Mouse (Mus musculus): Measurements from ENCODE around the gene Olfr223. TPM values are rescaled to one million over a fixed set of nuclear protein-coding genes. Genes with fewer than 3 reads are reported as not detected.

The Olfr223 gene
- not detected in 2 replicates for total RNA-seq (2014; fragmentation: Nextera tagmentation)
- total RNA-seq (2017), result not detected in 2 replicates
- polyA plus RNA-seq (2012), result not detected in 2 replicates

- ATAC-seq (ENCODE audit: extremely low read depth, insufficient number of reproducible peaks, low FRiP score, poor library complexity, severe bottlenecking) (no peak), DNase-seq (ENCODE audit: low spot score) (no peak)
- Histone ChIP-seq H3K9me3 (replicated peaks) (no peaks in the 10 kb centered on the region), H3K4me3 (ENCODE audit: low read depth, low read length) (no peak within 1 kb of the TSS), H3K36me3 (replicated peaks) (no peaks in the 10 kb centered on the region), H3K4me1 (ENCODE audit: insufficient read depth, low read depth, low read length) (no peaks in the 10 kb centered on the region), H3K27me3 (ENCODE audit: insufficient read depth, low read length) (peaks cover 10% of the 10 kb centered on the region)
- no peak for TF ChIP-seq CTCF (IDR thresholded peaks at IDR 0.05; ENCODE audit: low read depth, low read length)
- TF ChIP-seq GATA2 (IDR thresholded peaks at IDR 0.05; ENCODE audit: borderline replicate concordance, low read depth, low read length), result no peak
- TF ChIP-seq GATA1 (IDR thresholded peaks at IDR 0.05; ENCODE audit: borderline replicate concordance, low read length), result no peak
- no peak for TF ChIP-seq TAL1 (conservative IDR thresholded peaks at IDR 0.05; ENCODE audit: low read depth, low read length)
- no peak for TF ChIP-seq POLR2AphosphoS5 (IDR thresholded peaks at IDR 0.05; ENCODE audit: insufficient replicate concordance, low read depth, low read length)
These were observed at the start of gene Olfr223 for GRCm38 (mm10) chr11:59593189-59593588. Olfr223 (minus strand) TSS chr11:59593289.

- ATAC-seq (ENCODE audit: extremely low read depth, insufficient number of reproducible peaks, low FRiP score, poor library complexity, severe bottlenecking), result no peak
- no peak for TF ChIP-seq TAL1 (conservative IDR thresholded peaks at IDR 0.05; ENCODE audit: low read depth, low read length)
- no peak for TF ChIP-seq GATA2 (IDR thresholded peaks at IDR 0.05; ENCODE audit: borderline replicate concordance, low read depth, low read length)
- no peak for TF ChIP-seq CTCF (IDR thresholded peaks at IDR 0.05; ENCODE audit: low read depth, low read length)
- TF ChIP-seq POLR2AphosphoS5 (IDR thresholded peaks at IDR 0.05; ENCODE audit: insufficient replicate concordance, low read depth, low read length), result no peak
- TF ChIP-seq GATA1 (IDR thresholded peaks at IDR 0.05; ENCODE audit: borderline replicate concordance, low read length), result no peak
- peaks cover 7% of the 10 kb centered on the region for H3K4me1 ChIP-seq (ENCODE audit: insufficient read depth, low read depth, low read length)
- H3K9me3 ChIP-seq (replicated peaks), result no peaks in the 10 kb centered on the region
- no peaks in the 10 kb centered on the region for H3K36me3 ChIP-seq (replicated peaks)
- no peak overlapping the region for H3K4me3 ChIP-seq (ENCODE audit: low read depth, low read length)
- DNase-seq (ENCODE audit: low spot score), result no peak
- peaks cover 14% of the 10 kb centered on the region for H3K27me3 ChIP-seq (ENCODE audit: insufficient read depth, low read length)
These were observed 49.3 kb upstream of the Olfr223 start for GRCm38 (mm10) chr11:59642420-59642819.

DNA sequence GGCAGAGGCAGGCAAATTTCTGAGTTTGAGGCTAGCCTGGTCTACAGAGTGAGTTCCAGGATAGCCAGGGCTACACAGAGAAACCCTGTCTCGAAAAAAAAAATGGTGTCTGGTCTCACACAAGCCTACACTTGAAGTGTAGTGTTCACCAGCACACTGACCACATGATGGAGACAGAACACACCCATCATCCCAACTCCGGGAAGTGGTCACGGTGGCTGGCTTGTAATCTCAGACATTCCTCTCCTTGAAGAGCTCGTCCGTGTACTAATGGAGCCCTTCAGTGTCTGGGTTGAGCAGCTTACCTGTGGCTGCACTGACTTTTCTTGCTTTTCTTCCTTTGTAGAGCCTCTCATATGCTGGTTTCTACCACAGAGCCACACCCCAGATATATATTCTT is 48.1 kb upstream of the Olfr223 start:
- H3K4me3 ChIP-seq (ENCODE audit: low read depth, low read length), result no peak overlapping the region
- DNase-seq (ENCODE audit: low spot score) (no peak), ATAC-seq (ENCODE audit: extremely low read depth, insufficient number of reproducible peaks, low FRiP score, poor library complexity, severe bottlenecking) (no peak)
- H3K27me3 ChIP-seq (ENCODE audit: insufficient read depth, low read length), result peaks cover 14% of the 10 kb centered on the region
- TF ChIP-seq GATA2 (IDR thresholded peaks at IDR 0.05; ENCODE audit: borderline replicate concordance, low read depth, low read length), result no peak
- no peak for TF ChIP-seq POLR2AphosphoS5 (IDR thresholded peaks at IDR 0.05; ENCODE audit: insufficient replicate concordance, low read depth, low read length)
- no peak for TF ChIP-seq CTCF (IDR thresholded peaks at IDR 0.05; ENCODE audit: low read depth, low read length)
- no peak for TF ChIP-seq TAL1 (conservative IDR thresholded peaks at IDR 0.05; ENCODE audit: low read depth, low read length)
- no peak for TF ChIP-seq GATA1 (IDR thresholded peaks at IDR 0.05; ENCODE audit: borderline replicate concordance, low read length)
- no peaks in the 10 kb centered on the region for H3K9me3 ChIP-seq (replicated peaks)
- H3K4me1 ChIP-seq (ENCODE audit: insufficient read depth, low read depth, low read length), result peaks cover 18% of the 10 kb centered on the region
- H3K36me3 ChIP-seq (replicated peaks), result no peaks in the 10 kb centered on the region

DNA sequence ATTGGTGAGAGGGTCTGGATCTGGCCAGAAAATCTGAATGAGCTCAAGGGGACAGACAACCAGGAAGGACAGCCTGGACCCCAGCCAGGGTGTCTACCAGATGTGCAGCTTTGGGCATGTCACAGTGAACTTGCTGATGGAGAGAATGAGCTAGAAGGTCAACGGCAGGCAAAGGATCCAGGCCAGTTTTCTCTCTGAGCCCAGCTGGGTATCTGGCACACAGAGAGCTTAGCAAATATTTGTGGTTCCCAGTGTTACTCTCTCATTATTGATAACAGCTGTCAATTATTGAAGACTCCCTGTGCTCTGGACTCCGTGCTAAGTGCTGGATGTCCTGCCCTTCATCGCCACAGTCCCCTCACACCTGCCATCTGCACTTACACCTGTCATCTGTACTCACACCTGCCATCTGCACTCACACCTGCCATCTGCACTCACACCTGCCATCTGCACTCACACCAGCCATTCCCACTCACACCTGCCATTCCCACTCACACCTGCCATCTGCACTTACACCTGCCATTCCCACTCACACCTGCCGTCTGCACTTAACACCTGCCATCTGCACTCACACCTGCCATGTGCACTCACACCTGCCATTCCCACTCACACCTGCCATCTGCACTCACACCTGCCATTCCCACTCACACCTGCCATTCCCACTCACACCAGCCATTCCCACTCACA is 47.0 kb upstream of the Olfr223 start:
- DNase-seq (ENCODE audit: low spot score) (no peak), ATAC-seq (ENCODE audit: extremely low read depth, insufficient number of reproducible peaks, low FRiP score, poor library complexity, severe bottlenecking) (no peak)
- Histone ChIP-seq H3K27me3 (ENCODE audit: insufficient read depth, low read length) (peaks cover 16% of the 10 kb centered on the region), H3K36me3 (replicated peaks) (no peaks in the 10 kb centered on the region), H3K4me3 (ENCODE audit: low read depth, low read length) (no peak overlapping the region), H3K4me1 (ENCODE audit: insufficient read depth, low read depth, low read length) (peaks cover 19% of the 10 kb centered on the region), H3K9me3 (replicated peaks) (no peaks in the 10 kb centered on the region)
- TF ChIP-seq GATA2 (IDR thresholded peaks at IDR 0.05; ENCODE audit: borderline replicate concordance, low read depth, low read length) (no peak), POLR2AphosphoS5 (IDR thresholded peaks at IDR 0.05; ENCODE audit: insufficient replicate concordance, low read depth, low read length) (no peak), GATA1 (IDR thresholded peaks at IDR 0.05; ENCODE audit: borderline replicate concordance, low read length) (no peak), TAL1 (conservative IDR thresholded peaks at IDR 0.05; ENCODE audit: low read depth, low read length) (no peak), CTCF (IDR thresholded peaks at IDR 0.05; ENCODE audit: low read depth, low read length) (no peak)

DNA sequence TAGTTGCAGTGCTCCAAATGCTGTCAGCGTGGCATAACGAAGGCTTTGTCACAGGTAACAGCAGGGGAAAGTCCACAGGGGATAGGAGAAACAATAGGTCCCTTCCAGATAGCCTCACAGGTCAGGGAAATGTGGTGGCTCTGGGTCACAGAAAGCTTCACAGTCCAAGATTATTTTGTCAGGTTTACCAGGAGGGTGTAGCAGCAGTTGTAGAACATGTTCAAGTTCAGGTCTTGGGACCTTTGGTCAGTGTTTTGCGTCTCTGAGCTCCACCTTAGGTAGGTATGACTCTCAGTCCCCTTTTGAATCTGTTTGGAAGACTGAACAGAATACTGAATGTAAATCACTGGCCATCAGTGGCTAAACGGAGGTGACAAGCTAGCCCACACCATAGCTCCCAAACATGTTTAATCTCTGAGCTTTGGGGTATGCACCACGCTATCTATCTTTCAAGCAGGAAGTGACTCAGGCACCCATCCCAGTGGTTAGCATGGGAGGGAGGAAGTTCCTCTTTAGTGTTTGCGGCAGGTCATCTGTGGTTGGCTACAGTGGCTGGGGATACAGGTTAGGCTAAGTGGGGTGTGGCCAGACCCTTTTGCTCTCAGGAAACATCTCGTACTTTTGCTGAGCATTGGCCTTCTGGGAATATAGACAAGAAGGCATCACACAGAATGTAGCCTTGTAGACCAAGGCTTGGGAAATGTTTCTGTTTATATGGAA is 43.8 kb upstream of the Olfr223 start:
- no peak overlapping the region for H3K4me3 ChIP-seq (ENCODE audit: low read depth, low read length)
- no peak for TF ChIP-seq GATA1 (IDR thresholded peaks at IDR 0.05; ENCODE audit: borderline replicate concordance, low read length)
- TF ChIP-seq CTCF (IDR thresholded peaks at IDR 0.05; ENCODE audit: low read depth, low read length), result no peak
- TF ChIP-seq GATA2 (IDR thresholded peaks at IDR 0.05; ENCODE audit: borderline replicate concordance, low read depth, low read length), result no peak
- peaks cover 23% of the 10 kb centered on the region for H3K4me1 ChIP-seq (ENCODE audit: insufficient read depth, low read depth, low read length)
- no peaks in the 10 kb centered on the region for H3K9me3 ChIP-seq (replicated peaks)
- H3K27me3 ChIP-seq (ENCODE audit: insufficient read depth, low read length), result peaks cover 20% of the 10 kb centered on the region
- H3K36me3 ChIP-seq (replicated peaks), result no peaks in the 10 kb centered on the region
- ATAC-seq (ENCODE audit: extremely low read depth, insufficient number of reproducible peaks, low FRiP score, poor library complexity, severe bottlenecking), result peak; percentile 85
- DNase-seq (ENCODE audit: low spot score), result peak; percentile 80

Data from G1E (cell line).